Mouse (Mus musculus) left cerebral cortex, adult 2 months (tissue): ENCODE data around the gene Manbal. TPM values are rescaled to one million over a fixed set of nuclear protein-coding genes. Genes with fewer than 3 reads are reported as not detected.

Source experiments
- DNase-seq, 2 experiments: peaks; one replicate each; pipeline ENCODE4 v3.0.0; 2021 to 2022; ENCODE audit warnings: low spot score in 2 of 2, mixed read lengths in 1 of 2; ENCODE audit errors: extremely low spot score in 1 of 2
- H3K27ac ChIP-seq: fragments of 200-600 bp; 2 replicates; pipeline ENCODE4 v1.8.1; 2022
- H3K4me3 ChIP-seq: fragments of 200-600 bp; 2 replicates; pipeline ENCODE4 v1.8.1; 2022
- CTCF ChIP-seq: fragments of 200-600 bp; IDR thresholded peaks from 2 replicates; pipeline ENCODE4 v1.8.1; 2022; ENCODE audit warnings: antibody characterized with exemption, mild to moderate bottlenecking, moderate library complexity
- intact Hi-C: fragments of 180-260 bp; cut with DNase I; formaldehyde crosslinking; loops from one replicate; pipeline ENCODE4 v1.15.1; 2025
- total RNA-seq, 2 experiments: library from RNA; stranded (reverse); gene quantifications; 2 replicates each; pipeline ENCODE4 v1.2.3; 2021

Manbal gene
- total RNA-seq, 2 experiments from 2014 or later, result 57.3 to 58.1 TPM

DNA sequence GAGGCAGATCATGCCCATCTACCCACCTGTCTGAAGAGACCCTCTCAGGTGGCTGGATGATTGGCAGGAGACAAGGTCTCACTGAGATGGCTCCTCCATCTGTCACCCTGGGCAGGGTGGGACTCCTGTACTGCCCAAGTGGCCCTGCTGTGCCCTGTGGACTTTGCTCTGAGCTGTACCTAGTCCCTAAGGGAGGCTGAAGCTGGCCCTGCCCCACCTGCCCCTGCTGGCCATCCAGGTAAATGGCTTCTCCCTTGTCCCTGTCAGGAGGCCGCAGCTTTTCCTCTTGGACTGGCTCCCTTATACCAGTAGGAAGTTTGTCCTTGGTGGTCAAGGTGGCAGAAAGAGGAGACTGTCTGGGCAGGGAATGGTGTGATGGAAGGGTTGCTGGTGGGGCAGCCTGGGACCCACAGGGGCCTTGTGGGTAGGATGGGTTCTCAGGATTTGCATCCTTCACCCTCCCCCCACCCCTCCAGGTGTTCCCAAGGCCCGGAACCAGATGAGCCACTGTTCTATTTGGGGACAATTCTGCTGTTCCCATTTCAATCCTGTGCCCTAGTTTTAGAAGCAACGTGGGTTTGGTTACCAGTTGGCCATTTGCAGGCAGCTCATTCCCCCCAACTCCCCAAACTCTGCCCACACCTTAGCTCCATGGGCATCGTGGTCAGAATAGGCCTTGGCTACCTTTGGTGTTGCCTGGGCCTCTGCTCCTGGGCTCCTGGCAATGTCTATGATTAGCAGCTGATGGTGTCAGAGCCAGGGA lies 63.5 kb downstream of the Manbal start:
- intact Hi-C loops, result loop anchor here (2.0 kb wide), 1 partner anchor 26 kb away; no protein-coding TSS in a partner anchor

DNA sequence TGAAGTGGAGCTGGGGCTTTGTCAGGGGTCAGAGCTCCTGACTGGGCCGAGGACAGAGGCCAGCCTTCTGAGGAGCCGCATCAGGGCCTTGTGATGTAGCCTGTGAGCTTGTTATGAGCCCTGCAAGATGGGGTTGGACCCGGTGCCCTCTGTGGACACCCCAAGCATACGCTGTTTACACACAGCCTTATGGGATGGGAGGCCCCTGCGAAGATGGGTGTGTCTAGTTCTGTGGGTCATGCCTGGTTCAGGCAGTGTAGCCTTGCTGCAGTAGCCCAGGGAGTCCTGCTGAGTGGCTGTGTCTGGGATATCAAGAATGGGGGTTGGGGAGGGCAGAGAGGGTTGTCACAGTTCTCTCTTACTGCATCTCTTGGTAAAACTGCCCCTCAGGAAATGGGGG lies 64.5 kb downstream of the Manbal start:
- intact Hi-C loops, result loop anchor here (2.0 kb wide), 1 partner anchor 25 kb away; no protein-coding TSS in a partner anchor
- peak overlapping the region; percentile 84 for H3K27ac ChIP-seq
- no peak overlapping the region for H3K4me3 ChIP-seq
- DNase-seq, result no peak
- TF ChIP-seq CTCF, result no peak

More for the DNA sequence above, 63.5 kb downstream of the Manbal start:
- DNase-seq, result no peak
- TF ChIP-seq CTCF, result no peak
- no peak overlapping the region for H3K4me3 ChIP-seq
- peak overlapping the region; percentile 84 for H3K27ac ChIP-seq

DNA sequence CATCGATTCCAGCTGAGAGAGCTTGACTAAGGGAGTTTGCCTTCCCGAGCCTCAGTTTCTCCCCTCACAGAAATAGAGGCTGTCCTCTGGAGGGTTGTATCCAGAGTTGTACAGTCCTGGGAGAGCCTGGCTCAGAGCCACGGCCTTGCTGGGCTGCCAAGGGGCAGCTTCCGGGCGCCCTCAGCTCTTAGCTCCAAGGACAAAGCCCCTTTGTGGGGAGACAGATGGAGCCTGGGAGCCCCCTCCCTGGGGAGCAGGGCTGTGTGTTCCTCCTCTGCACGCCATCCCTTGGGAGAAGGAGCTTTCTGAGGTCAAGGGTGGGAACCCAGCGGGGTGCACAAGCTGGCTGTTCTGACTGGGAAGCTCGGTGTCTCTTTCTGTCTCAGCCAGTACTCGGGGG lies 65.1 kb downstream of the Manbal start:
- H3K4me3 ChIP-seq, result no peak overlapping the region
- no peak for TF ChIP-seq CTCF
- intact Hi-C loops, result no loop called here
- peak overlapping the region; percentile 84 for H3K27ac ChIP-seq
- peak in 1 of 2 experiments; percentile 51 for DNase-seq

GRCm38 (mm10) chr2:157434041-157434440 lies 66.6 kb downstream of the Manbal start:
- no peak overlapping the region for H3K4me3 ChIP-seq
- peak overlapping the region; percentile 84 for H3K27ac ChIP-seq
- intact Hi-C loops, result no loop called here
- DNase-seq, result no peak
- no peak for TF ChIP-seq CTCF

- peak; percentile 48 to 56 for DNase-seq
- TF ChIP-seq CTCF, result no peak
- Histone ChIP-seq H3K27ac (peak overlapping the region; percentile 84), H3K4me3 (no peak overlapping the region)
- intact Hi-C loops, result no loop called here
Observed at GRCm38 (mm10) chr2:157434497-157434896, 67.1 kb downstream of the Manbal start.

DNA sequence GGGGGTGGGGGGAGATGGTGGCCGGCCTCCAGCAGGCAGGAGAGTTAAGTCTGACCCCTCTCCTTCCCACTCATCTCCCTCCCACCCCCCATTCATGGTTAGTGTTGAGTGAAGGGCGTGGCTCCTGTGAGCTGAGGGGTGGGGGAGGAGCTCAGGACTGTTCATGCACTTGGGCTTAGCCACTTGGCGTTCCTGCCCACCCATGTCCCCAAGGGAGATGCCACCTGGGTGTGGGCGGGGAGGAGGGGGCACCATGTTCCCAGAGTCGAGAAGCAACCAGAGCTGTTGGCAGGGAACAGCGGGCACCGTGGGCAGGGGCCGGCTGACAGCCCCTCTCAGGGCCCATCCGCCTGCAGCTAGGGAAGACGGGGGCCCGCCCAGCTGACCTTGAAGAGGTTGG lies 69.1 kb downstream of the Manbal start:
- DNase-seq, result peak in 1 of 2 experiments; percentile 60
- Histone ChIP-seq H3K27ac (peak overlapping the region; percentile 77), H3K4me3 (no peak overlapping the region)
- no peak for TF ChIP-seq CTCF
- intact Hi-C loops, result no loop called here

DNA sequence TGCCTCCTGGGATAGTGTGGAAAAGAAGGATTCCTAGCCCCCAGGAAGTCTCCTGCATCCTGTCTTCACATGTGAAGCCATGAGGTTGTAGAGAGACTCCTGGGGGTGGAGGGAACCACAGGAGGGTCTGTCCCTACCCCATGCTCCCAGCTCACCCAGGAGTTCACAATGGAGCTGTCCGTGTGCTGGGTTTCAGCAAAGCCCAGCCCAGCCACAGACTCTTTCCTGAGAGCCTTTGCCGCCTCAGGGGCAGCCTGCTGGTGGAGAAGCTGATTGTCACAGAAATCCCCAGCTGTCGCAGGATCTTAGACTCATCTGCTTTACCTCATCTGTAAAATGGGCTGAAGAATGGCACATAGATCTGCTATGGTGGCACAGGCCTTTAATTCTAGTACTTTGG lies 69.7 kb downstream of the Manbal start:
- Histone ChIP-seq H3K4me3 (no peak overlapping the region), H3K27ac (peak overlapping the region; percentile 77)
- intact Hi-C loops, result no loop called here
- no peak for TF ChIP-seq CTCF
- no peak for DNase-seq

GRCm38 (mm10) chr2:157441363-157441762 lies 74.0 kb downstream of the Manbal start:
- TF ChIP-seq CTCF, result peak; percentile 39
- intact Hi-C loops, result no loop called here
- H3K27ac ChIP-seq, result no peak overlapping the region
- no peak overlapping the region for H3K4me3 ChIP-seq
- no peak for DNase-seq

Other genes with a start within 250 kb of the Manbal start
- 10 to 100 TPM; 12.7 to 12.9 TPM for gene Samhd1, start 232.3 kb upstream of the Manbal start, total RNA-seq
- 1 to 10 TPM; 1.6 to 2.4 TPM for gene Rbl1, start 163.1 kb upstream of the Manbal start, total RNA-seq
- 100 to 1,000 TPM; 123 to 132 TPM for gene Rpn2, start 88.6 kb upstream of the Manbal start, total RNA-seq
- 1 to 10 TPM; 1.6 to 2.4 TPM for gene Mroh8, start 88.0 kb upstream of the Manbal start, total RNA-seq
- not detected for gene Ghrh, start 20.1 kb upstream of the Manbal start, total RNA-seq
- gene Src, start 50.9 kb downstream of the Manbal start, total RNA-seq, result 100 to 1,000 TPM; 133 to 134 TPM
- gene Nnat, start 192.5 kb downstream of the Manbal start, total RNA-seq, result 100 to 1,000 TPM; 225 to 280 TPM
- 100 to 1,000 TPM; 109 to 111 TPM for gene Blcap, start 203.7 kb downstream of the Manbal start, total RNA-seq